Mouse (Mus musculus): Measurements from ENCODE around the gene Neurl3. TPM values are rescaled to one million over a fixed set of nuclear protein-coding genes. Genes with fewer than 3 reads are reported as not detected.

The Neurl3 gene
- polyA plus RNA-seq, 1 experiment, result 10.2 TPM

DNA sequence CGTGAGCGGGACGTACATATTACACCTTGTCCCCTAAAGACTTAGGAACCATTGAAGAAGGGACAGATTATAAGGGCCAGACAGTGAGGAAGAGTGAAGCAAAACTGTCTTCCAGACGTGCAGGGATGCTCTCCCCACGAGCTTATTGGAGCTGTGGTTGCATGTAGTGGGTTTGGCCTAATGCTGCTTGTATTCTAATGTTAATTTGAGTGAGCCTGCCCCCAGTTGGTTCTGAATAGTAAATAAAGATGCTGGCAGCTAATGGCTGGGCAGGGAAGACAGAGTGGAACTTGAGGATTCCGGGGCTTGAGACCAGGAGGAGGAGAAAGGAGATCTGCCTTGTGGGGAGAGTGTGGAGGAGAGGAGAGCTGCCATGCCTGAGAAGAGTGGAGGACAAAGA is 27.8 kb downstream of the Neurl3 start:
- no peak overlapping the region for H3K4me3 ChIP-seq (replicated peaks)
- H3K9me3 ChIP-seq, result no peaks in the 10 kb centered on the region
- H3K27me3 ChIP-seq (replicated peaks), result no peaks in the 10 kb centered on the region
- peaks cover 3% of the 10 kb centered on the region for H3K36me3 ChIP-seq (replicated peaks; ENCODE audit: low read length)
- TF ChIP-seq GATA1 (IDR thresholded peaks at IDR 0.05; ENCODE audit: borderline replicate concordance, low read length) (no peak), FLI1 (IDR thresholded peaks at IDR 0.05; ENCODE audit: low read length) (no peak)
- H3K4me1 ChIP-seq, result peaks cover 45% of the 10 kb centered on the region

DNA sequence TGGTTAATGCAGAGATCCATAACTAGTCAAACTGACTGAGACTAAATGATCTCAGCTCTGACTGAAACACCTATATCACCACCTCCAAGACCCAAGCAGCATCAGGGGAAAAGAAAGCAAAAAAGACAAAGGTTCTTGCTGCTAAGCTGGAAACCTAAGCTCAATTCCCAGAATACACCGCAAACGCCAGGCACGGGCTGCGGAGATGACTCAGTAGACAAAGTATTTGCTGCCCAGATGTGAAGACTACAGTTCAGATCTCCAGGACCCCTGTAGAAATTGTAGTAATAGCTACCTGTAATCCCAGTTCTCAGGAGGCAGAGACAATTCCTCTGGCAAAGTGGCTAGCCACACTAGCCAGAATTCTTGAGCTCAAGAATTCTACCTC is 29.7 kb downstream of the Neurl3 start:
- TF ChIP-seq FLI1 (IDR thresholded peaks at IDR 0.05; ENCODE audit: low read length) (no peak), GATA1 (IDR thresholded peaks at IDR 0.05; ENCODE audit: borderline replicate concordance, low read length) (no peak)
- H3K4me3 ChIP-seq (replicated peaks), result peak overlapping the region; percentile 98
- H3K36me3 ChIP-seq (replicated peaks; ENCODE audit: low read length), result peaks cover 15% of the 10 kb centered on the region
- no peaks in the 10 kb centered on the region for H3K27me3 ChIP-seq (replicated peaks)
- H3K4me1 ChIP-seq, result peaks cover 58% of the 10 kb centered on the region
- no peaks in the 10 kb centered on the region for H3K9me3 ChIP-seq

DNA sequence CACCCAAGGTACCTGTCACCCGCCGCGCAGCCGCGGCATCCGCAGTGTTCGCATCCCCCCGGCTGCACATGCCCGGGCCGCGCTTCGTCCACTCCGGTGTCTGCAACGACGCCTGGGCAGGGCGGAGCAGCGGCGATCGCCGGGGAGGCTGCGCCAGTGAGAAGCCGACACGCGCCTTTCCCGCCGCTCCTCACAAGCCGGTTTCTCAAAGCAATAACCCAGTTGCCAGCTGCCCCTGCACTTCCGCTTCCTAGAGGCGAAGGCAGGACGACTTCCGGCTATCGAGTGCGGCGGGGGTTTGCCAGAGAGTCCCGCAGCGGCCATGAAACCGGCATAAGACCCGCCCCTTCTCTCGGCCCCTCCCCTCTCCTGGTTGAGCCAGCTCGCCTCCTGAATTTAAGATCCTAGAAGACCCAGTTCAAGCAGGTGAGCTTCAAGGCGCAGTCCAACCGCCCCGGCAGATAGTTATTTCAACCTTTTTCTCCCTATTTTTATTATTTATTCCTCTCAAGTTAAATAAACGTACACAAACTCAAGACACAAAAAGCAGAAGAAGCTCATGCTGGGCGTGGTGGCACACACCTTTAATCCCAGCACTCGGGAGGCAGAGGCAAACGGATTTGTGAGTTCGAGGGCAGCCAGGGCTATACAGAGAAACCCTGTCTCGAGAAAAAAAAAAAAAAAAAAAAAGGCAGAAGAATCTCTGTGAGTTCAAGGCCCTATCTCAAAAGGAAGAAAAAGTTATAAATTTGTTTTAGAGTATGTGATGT is 30.2 kb downstream of the Neurl3 start, which contains the start of gene Uggt1:
Gene Uggt1 (minus strand): TSS at position 663 of the 770 bp plus-strand sequence.
- Histone ChIP-seq H3K36me3 (replicated peaks; ENCODE audit: low read length) (peaks cover 21% of the 10 kb centered on the region), H3K4me1 (peaks cover 64% of the 10 kb centered on the region), H3K27me3 (replicated peaks) (no peaks in the 10 kb centered on the region), H3K9me3 (no peaks in the 10 kb centered on the region), H3K4me3 (replicated peaks) (peak within 1 kb of the TSS; percentile 98)
- no peak for TF ChIP-seq GATA1 (IDR thresholded peaks at IDR 0.05; ENCODE audit: borderline replicate concordance, low read length)
- TF ChIP-seq FLI1 (IDR thresholded peaks at IDR 0.05; ENCODE audit: low read length), result peak; percentile 46; the same call in 1 of the 2 replicates

DNA sequence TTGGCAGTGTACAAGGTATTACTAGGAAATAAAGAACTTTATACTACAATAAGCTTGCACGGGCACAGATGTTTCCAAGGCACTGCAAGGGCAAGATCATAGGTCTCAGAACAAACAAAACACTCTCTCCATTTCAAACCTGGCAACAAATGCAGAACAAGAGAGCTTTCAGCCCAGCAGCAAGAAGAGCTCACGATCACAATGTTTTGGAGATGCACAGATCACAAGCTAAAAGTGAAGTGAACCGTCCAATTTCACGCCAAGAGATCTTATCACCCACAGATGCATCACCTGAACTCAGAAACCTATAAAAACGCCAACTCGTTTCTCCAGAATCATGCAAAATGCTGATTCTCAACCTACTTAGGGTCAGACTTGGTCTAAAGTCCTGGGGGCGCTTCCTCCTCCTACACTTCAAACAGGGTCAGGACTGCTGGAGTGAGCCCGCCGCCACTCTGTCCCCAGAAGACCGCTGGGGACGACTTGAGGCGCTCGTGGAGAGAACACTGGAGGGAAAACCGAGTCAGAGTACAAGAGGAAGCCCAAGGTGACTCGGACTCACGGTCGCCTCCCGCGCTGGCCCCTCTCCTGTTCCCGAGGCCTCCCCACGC is 30.9 kb downstream of the Neurl3 start:
- Histone ChIP-seq H3K27me3 (replicated peaks) (no peaks in the 10 kb centered on the region), H3K9me3 (no peaks in the 10 kb centered on the region), H3K4me1 (peaks cover 65% of the 10 kb centered on the region), H3K4me3 (replicated peaks) (peak overlapping the region; percentile 98), H3K36me3 (replicated peaks; ENCODE audit: low read length) (peaks cover 25% of the 10 kb centered on the region)
- TF ChIP-seq GATA1 (IDR thresholded peaks at IDR 0.05; ENCODE audit: borderline replicate concordance, low read length), result no peak
- TF ChIP-seq FLI1 (IDR thresholded peaks at IDR 0.05; ENCODE audit: low read length), result no peak

DNA sequence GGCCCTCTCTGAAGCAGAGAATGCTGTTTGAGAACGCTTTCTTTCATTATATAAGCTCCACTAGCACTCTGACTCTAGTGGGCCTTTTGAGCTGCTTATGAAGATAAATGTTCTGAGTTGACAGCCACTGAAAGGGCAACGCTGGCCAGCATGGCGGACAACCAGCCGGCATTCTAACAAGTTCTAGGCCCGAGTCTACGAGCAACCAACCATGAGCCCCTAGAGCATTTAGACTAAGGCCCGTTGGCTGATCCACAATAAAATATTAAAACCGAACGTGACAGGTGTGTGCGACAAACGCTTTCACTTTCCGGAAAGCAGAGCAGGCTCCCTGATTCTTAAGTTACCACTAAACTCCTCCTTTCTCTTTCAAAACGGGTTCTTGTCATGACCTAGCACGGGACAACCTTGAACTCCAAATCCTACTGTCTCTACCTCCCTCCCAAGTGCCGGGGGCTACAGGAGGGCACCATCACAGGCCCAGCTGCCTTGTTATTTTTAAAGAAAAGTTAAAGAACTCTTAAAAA is 32.5 kb downstream of the Neurl3 start:
- Histone ChIP-seq H3K9me3 (no peaks in the 10 kb centered on the region), H3K36me3 (replicated peaks; ENCODE audit: low read length) (peaks cover 35% of the 10 kb centered on the region), H3K4me3 (replicated peaks) (no peak overlapping the region), H3K4me1 (peaks cover 67% of the 10 kb centered on the region), H3K27me3 (replicated peaks) (no peaks in the 10 kb centered on the region)
- no peak for TF ChIP-seq FLI1 (IDR thresholded peaks at IDR 0.05; ENCODE audit: low read length)
- no peak for TF ChIP-seq GATA1 (IDR thresholded peaks at IDR 0.05; ENCODE audit: borderline replicate concordance, low read length)

DNA sequence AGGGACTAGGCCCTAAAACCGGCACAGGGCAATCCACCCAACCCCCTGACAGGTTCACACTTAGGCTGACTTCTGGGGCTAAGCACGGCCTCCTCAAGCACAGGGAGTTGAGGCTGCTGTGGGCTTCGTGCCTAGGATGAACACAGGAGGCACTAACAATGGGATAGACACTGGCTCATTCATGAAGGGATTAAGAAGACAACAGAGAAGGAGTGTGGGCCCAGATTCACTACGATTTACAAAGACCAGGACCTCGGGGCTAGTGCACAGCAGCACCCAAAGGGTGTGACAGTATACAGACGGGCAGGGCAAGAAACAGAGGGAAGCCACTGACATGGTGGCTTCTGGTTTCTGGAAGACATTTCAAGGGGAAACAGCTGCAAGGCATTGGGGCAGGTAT is 34.3 kb downstream of the Neurl3 start:
- H3K36me3 ChIP-seq (replicated peaks; ENCODE audit: low read length), result peaks cover 43% of the 10 kb centered on the region
- no peak overlapping the region for H3K4me3 ChIP-seq (replicated peaks)
- H3K9me3 ChIP-seq, result no peaks in the 10 kb centered on the region
- TF ChIP-seq FLI1 (IDR thresholded peaks at IDR 0.05; ENCODE audit: low read length), result no peak
- peaks cover 63% of the 10 kb centered on the region for H3K4me1 ChIP-seq
- H3K27me3 ChIP-seq (replicated peaks), result no peaks in the 10 kb centered on the region

DNA sequence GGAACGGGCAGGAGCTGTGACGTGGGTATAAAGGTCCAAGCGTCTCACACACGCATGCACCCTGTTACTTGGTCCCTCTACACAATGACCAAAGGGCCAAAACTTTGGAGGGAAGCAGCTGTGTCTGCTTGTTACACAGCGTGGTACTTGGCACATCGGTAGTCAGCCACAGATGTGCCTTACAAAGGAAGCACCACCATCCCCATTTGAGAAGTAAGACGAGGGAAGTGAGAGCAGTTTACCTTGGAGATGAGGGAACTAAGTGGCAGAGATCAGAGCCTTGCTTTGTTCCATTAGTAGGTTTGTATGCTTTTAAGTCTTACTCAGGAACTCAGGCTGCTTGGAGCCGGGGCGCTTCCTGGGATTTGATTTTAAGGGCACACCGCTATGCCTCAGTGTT is 35.1 kb downstream of the Neurl3 start:
- H3K4me1 ChIP-seq, result peaks cover 65% of the 10 kb centered on the region
- H3K9me3 ChIP-seq, result no peaks in the 10 kb centered on the region
- no peaks in the 10 kb centered on the region for H3K27me3 ChIP-seq (replicated peaks)
- H3K36me3 ChIP-seq (replicated peaks; ENCODE audit: low read length), result peaks cover 51% of the 10 kb centered on the region
- H3K4me3 ChIP-seq (replicated peaks), result no peak overlapping the region
- TF ChIP-seq GATA1 (IDR thresholded peaks at IDR 0.05; ENCODE audit: borderline replicate concordance, low read length), result no peak
- no peak for TF ChIP-seq FLI1 (IDR thresholded peaks at IDR 0.05; ENCODE audit: low read length)

DNA sequence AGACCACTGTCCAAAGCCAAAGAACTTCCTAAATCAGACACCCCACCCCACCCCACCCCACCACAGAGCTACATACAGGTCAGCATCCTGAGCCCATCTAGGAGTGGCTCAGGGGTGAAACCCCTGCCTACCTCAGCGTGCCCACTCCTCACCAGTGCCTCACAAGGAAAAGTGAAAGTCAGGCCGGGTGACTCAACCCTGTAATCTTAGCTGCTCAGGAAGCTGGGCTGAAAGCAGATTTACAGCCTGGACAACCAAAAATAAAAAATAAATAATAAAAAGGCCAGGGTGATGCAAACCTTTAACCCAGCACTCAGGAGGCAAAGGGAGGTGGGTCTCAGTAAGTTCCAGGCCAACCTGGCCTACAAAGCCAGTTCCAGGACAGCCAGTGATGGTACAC is 38.6 kb downstream of the Neurl3 start:
- H3K27me3 ChIP-seq (replicated peaks), result no peaks in the 10 kb centered on the region
- TF ChIP-seq GATA1 (IDR thresholded peaks at IDR 0.05; ENCODE audit: borderline replicate concordance, low read length), result no peak
- no peak for TF ChIP-seq FLI1 (IDR thresholded peaks at IDR 0.05; ENCODE audit: low read length)
- H3K36me3 ChIP-seq (replicated peaks; ENCODE audit: low read length), result peaks cover 74% of the 10 kb centered on the region
- H3K4me3 ChIP-seq (replicated peaks), result no peak overlapping the region
- H3K9me3 ChIP-seq, result no peaks in the 10 kb centered on the region
- H3K4me1 ChIP-seq, result peaks cover 50% of the 10 kb centered on the region

DNA sequence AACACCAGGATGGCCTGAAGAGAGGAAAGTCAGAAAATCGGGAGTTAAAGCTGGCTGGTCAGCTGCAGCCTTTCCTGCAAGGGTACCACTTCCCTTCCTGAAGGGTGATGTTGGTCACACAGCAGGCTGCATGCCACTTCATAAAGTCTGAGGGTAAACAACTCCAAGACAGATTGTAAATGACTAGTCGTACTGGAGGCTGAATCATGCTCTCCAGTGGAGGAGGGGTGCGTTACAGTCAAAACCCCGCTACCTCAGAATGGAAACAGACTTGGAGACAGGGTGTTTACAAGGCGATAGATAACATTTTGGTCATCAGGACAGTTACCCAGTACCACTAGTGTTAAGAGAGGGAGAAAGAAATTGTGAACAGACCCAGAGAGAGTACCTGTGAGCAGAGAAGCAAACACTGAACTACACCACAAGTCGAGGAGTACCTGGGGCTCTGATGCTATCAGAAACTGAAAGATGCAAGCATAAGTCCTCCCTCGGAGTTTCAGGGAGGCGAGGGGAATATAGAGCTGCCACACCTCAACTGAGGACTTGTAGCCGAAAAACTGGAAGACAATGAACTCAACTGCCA is 39.3 kb downstream of the Neurl3 start:
- TF ChIP-seq FLI1 (IDR thresholded peaks at IDR 0.05; ENCODE audit: low read length) (no peak), GATA1 (IDR thresholded peaks at IDR 0.05; ENCODE audit: borderline replicate concordance, low read length) (no peak)
- peak overlapping the region; percentile 47 for H3K4me3 ChIP-seq (replicated peaks)
- peaks cover 75% of the 10 kb centered on the region for H3K36me3 ChIP-seq (replicated peaks; ENCODE audit: low read length)
- no peaks in the 10 kb centered on the region for H3K27me3 ChIP-seq (replicated peaks)
- no peaks in the 10 kb centered on the region for H3K9me3 ChIP-seq
- H3K4me1 ChIP-seq, result peaks cover 45% of the 10 kb centered on the region

DNA sequence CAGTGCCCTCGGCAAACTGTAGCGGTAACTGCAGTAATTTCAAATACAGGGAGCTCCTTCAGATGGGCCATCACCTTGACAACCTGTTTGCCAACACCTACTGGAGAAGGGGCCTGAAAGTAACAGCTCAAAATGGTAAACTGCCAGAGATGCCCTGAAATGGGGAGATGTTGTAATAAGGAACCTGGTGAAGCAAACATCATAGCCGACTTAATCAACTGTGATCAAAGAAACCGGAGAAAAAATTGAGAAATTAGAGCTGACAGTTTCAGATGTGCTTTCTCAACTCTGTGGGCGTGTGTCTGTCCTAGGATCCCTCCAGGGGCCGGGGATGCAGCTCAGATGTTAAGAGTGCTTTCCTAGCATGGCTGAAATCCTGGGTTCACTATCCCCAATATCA is 41.3 kb downstream of the Neurl3 start:
- H3K9me3 ChIP-seq, result no peaks in the 10 kb centered on the region
- H3K4me3 ChIP-seq (replicated peaks), result no peak overlapping the region
- H3K36me3 ChIP-seq (replicated peaks; ENCODE audit: low read length), result peaks cover 77% of the 10 kb centered on the region
- H3K4me1 ChIP-seq, result peaks cover 34% of the 10 kb centered on the region
- no peaks in the 10 kb centered on the region for H3K27me3 ChIP-seq (replicated peaks)
- TF ChIP-seq FLI1 (IDR thresholded peaks at IDR 0.05; ENCODE audit: low read length) (no peak), GATA1 (IDR thresholded peaks at IDR 0.05; ENCODE audit: borderline replicate concordance, low read length) (no peak)
